Mouse (Mus musculus) liver, adult 2 months (tissue): ENCODE measurements around the gene Gm973. TPM values are rescaled to one million over a fixed set of nuclear protein-coding genes. Genes with fewer than 3 reads are reported as not detected.

ENCODE experiments used
- DNase-seq: peaks from one replicate; pipeline ENCODE4 v3.0.0-alpha.2; 2011; ENCODE audit warnings: low read depth, low spot score; ENCODE audit errors: extremely low read depth
- H3K27ac ChIP-seq: fragments of 200-500 bp; replicated peaks from 2 replicates; pipeline ENCODE4 v1.5.1; 2012; ENCODE audit warnings: low read depth, mild to moderate bottlenecking, control low read depth, inconsistent platforms, low read length; ENCODE audit not compliant: insufficient read depth
- H3K27me3 ChIP-seq: fragments of 200-500 bp; 2 replicates; pipeline ENCODE4 v1.6.1; 2012; ENCODE audit warnings: mild to moderate bottlenecking, moderate library complexity, low read length, inconsistent platforms; ENCODE audit not compliant: control insufficient read depth, insufficient read depth
- H3K36me3 ChIP-seq: fragments of 200-500 bp; 2 replicates; pipeline ENCODE4 v1.6.1; 2012; ENCODE audit warnings: low read length, inconsistent platforms; ENCODE audit not compliant: control insufficient read depth, insufficient read depth
- H3K4me1 ChIP-seq: fragments of 200-500 bp; 2 replicates; pipeline ENCODE4 v1.6.1; 2011; ENCODE audit warnings: low read length; ENCODE audit not compliant: control insufficient read depth, insufficient read depth
- H3K4me3 ChIP-seq: fragments of 200-500 bp; 2 replicates; pipeline ENCODE4 v1.5.1; 2011; ENCODE audit warnings: low read depth, mild to moderate bottlenecking, control low read depth, low read length, moderate library complexity; ENCODE audit not compliant: insufficient read depth
- H3K79me2 ChIP-seq: fragments of 200-500 bp; 2 replicates; pipeline ENCODE4 v1.6.1; 2012; ENCODE audit warnings: inconsistent platforms, mild to moderate bottlenecking, low read length, moderate library complexity; ENCODE audit not compliant: control insufficient read depth, insufficient read depth
- H3K9ac ChIP-seq: fragments of 200-500 bp; 2 replicates; pipeline ENCODE4 v1.6.1; 2012; ENCODE audit warnings: low read depth, mild to moderate bottlenecking, control low read depth, inconsistent platforms, low read length
- CTCF ChIP-seq: fragments of 200-500 bp; IDR thresholded peaks from 2 replicates; pipeline ENCODE4 v1.5.1; 2011; ENCODE audit warnings: low read depth, low read length, control low read depth
- POLR2A ChIP-seq: fragments of 200-500 bp; IDR thresholded peaks from 2 replicates; pipeline ENCODE4 v1.6.1; 2011; ENCODE audit warnings: low read length, control low read depth; ENCODE audit not compliant: insufficient read depth; ENCODE audit errors: extremely low read depth
- whole genome bisulfite sequencing: fragments of 180-500 bp; shearing (Covaris S2); methylation state at CpG from one replicate; pipeline ENCODE4 v1.1.7; 2018; 5-methylcytosine and 5-hydroxymethylcytosine counted together
- polyA plus RNA-seq: library from polyadenylated mRNA; depleted of rRNA; stranded (reverse); fragments of >200 nt; gene quantifications from 2 replicates; pipeline ENCODE4 v1.2.3, GENCODE M21; 2012
- total RNA-seq: library from RNA; depleted of rRNA; stranded (reverse); fragments of >200 nt; gene quantifications from 2 replicates; pipeline ENCODE4 v1.2.3, GENCODE M21; 2014

Gene Gm973
- total and polyA plus RNA-seq, 2 experiments: not detected

DNA sequence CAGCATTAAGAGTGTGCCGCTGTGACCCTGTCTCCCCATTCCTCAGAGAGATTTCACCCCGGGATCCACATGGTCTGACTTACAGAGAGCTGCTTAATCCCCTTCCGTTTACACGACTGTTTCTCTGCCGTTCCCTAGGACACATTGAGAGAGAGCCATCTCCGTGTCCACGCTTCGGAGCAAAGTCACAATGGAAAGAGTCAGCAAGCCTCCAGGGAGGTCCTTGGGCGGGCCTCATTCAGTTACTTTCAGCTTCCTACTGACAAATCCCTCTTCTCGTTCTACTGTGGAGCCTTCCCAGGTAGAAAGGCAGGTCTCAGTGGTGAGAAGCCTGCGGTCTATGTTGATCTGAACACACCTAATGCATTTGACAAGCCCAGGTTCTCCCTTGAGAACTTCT lies 34.9 kb downstream of the Gm973 start:
- Histone ChIP-seq H3K9ac (no peak overlapping the region), H3K27ac (no peak overlapping the region), H3K4me1 (no peaks in the 10 kb centered on the region), H3K36me3 (no peaks in the 10 kb centered on the region), H3K4me3 (no peak overlapping the region), H3K27me3 (no peaks in the 10 kb centered on the region), H3K79me2 (no peaks in the 10 kb centered on the region)
- 81% methylated on average over 11 of the region's 11 CpGs for WGBS
- no peak for DNase-seq
- no peak for TF ChIP-seq POLR2A
- no peak for TF ChIP-seq CTCF

DNA sequence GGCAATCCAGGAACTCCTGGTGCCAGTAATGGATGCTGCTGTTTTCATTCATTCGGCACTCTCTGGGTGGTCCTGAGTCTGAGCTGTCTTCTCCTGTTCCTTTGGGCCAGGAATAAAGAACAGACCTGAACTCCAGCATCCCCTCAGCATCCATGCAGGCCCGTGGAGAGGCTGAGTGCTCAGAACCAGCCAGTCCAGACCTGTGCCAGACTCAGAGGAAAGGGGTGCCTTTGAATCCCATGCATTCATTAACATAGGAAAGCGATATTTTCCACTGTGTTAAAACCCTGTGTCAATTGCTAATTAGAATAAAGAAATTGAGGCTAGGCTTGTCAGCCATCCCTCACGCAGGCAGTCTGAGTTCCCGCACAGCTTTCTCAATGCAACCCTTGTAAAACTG lies 37.6 kb downstream of the Gm973 start:
- Histone ChIP-seq H3K36me3 (no peaks in the 10 kb centered on the region), H3K4me3 (no peak overlapping the region), H3K27me3 (no peaks in the 10 kb centered on the region), H3K27ac (no peak overlapping the region), H3K4me1 (no peaks in the 10 kb centered on the region), H3K79me2 (no peaks in the 10 kb centered on the region), H3K9ac (no peak overlapping the region)
- WGBS: 85% methylated on average over 5 of the region's 5 CpGs
- no peak for TF ChIP-seq CTCF
- no peak for DNase-seq

DNA sequence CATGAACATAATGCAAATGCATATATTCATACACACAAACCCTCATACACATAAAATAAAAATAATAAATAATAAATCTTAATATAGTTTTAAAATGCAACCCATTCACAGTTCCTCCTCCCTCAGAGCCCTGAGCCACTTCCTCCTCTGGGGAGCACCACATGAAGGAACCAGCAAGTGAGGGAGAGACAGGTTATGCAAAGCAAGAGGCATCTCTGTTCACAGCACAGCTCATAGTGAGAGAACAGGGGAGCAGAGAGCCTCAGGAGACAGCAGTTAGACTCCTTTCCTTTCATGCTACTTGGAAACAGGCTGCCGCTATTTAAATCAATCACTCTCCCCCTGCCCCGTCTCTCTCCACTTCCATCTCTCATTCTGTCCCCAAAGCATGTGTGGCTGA lies 47.5 kb downstream of the Gm973 start:
- no peak for DNase-seq
- H3K9ac ChIP-seq: no peak overlapping the region
- WGBS: 86% methylated on average over 2 of the region's 2 CpGs
- no peak overlapping the region for H3K27ac ChIP-seq
- no peaks in the 10 kb centered on the region for H3K27me3 ChIP-seq
- no peak overlapping the region for H3K4me3 ChIP-seq
- no peak for TF ChIP-seq POLR2A
- no peak for TF ChIP-seq CTCF
- no peaks in the 10 kb centered on the region for H3K4me1 ChIP-seq
- no peaks in the 10 kb centered on the region for H3K36me3 ChIP-seq
- H3K79me2 ChIP-seq: no peaks in the 10 kb centered on the region; the same call in 1 of the 2 replicates

DNA sequence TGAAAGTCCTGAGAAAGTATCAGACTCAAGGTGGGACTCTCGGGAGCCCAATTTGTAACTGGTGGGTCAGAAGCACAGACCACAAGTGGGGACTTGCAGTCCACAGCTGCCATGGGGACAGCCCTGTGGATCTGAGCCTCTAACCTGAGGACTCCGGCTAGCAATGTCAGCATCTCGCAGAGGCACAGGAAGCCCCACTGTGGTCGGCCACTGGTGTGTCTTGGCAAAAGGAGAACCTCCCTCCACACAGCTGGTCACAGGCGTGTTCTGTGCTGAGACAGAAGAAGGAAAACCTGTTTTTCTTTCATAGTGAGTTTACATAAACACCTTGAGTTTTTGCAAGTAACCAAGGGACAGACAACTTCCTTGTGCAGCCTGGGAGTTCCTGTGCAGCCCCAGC lies 49.7 kb downstream of the Gm973 start:
- Histone ChIP-seq H3K4me1 (no peaks in the 10 kb centered on the region), H3K27me3 (no peaks in the 10 kb centered on the region), H3K79me2 (no peaks in the 10 kb centered on the region; the same call in 1 of the 2 replicates), H3K4me3 (no peak overlapping the region), H3K36me3 (no peaks in the 10 kb centered on the region), H3K9ac (no peak overlapping the region), H3K27ac (no peak overlapping the region)
- DNase-seq: no peak
- TF ChIP-seq CTCF: no peak
- TF ChIP-seq POLR2A: no peak
- 85% methylated on average over 5 of the region's 5 CpGs for WGBS

DNA sequence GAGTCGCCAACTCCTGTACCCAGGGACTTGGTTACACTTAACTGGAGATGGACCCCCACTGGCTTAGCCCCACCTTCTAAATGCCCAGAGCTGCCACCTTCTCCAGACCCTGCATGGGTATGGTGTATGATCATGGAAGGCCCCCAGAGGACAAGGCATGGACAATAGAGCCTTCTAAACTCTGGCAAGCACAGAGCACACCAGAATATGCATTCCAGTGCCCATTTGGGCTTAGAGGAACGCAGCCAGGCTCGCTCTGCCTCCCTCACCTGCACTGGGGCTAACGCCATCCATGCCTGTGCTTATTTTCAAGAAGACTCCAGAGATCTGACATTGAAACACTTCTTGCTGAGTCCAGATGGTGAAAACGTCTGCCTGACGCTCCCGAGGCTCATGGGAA lies 50.2 kb downstream of the Gm973 start:
- no peak overlapping the region for H3K9ac ChIP-seq
- no peaks in the 10 kb centered on the region for H3K27me3 ChIP-seq
- H3K36me3 ChIP-seq: no peaks in the 10 kb centered on the region
- no peak overlapping the region for H3K4me3 ChIP-seq
- H3K27ac ChIP-seq: no peak overlapping the region
- no peaks in the 10 kb centered on the region; the same call in 1 of the 2 replicates for H3K79me2 ChIP-seq
- no peak for DNase-seq
- WGBS: 82% methylated on average over 7 of the region's 7 CpGs
- no peaks in the 10 kb centered on the region for H3K4me1 ChIP-seq
- TF ChIP-seq POLR2A: no peak
- TF ChIP-seq CTCF: no peak

DNA sequence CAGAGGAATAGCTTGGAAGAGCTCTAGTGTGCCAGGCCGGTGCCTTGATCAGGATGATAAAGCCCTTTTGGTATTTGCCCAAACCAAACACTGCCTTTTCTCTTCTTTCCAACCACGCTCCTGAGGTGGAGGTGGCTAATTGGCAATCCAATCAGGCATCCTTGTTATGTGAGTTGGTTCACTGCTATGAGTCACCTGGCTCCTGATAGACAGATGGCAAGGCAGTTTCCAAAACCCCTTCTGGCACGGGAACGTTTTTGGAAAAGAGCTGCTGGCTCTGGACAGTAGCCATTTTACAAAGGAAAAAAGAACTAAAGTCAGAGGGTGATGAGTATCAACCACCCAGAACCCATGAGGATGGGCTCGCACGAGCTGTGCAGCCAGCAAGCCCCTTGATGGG lies 50.9 kb downstream of the Gm973 start:
- Histone ChIP-seq H3K36me3 (no peaks in the 10 kb centered on the region), H3K9ac (no peak overlapping the region), H3K4me1 (no peaks in the 10 kb centered on the region), H3K27ac (no peak overlapping the region), H3K27me3 (no peaks in the 10 kb centered on the region), H3K79me2 (no peaks in the 10 kb centered on the region; the same call in 1 of the 2 replicates), H3K4me3 (no peak overlapping the region)
- 75% methylated on average over 6 of the region's 6 CpGs for WGBS
- DNase-seq: no peak
- TF ChIP-seq POLR2A (no peak), CTCF (no peak)
